Mouse (Mus musculus) midbrain, postnatal 0 days (tissue): ENCODE data around the gene Wdr83. TPM values are rescaled to one million over a fixed set of nuclear protein-coding genes. Genes with fewer than 3 reads are reported as not detected.

Experiments
- ATAC-seq: fragments of 200-750 bp; cut with Nextera tagmentation; 2 replicates; pipeline ENCODE4 v1.8.0; 2017; ENCODE audit warnings: moderate number of reproducible peaks, mild to moderate bottlenecking, moderate TSS enrichment, moderate library complexity; ENCODE audit not compliant: low FRiP score
- DNase-seq: peaks from one replicate; pipeline ENCODE4 v3.0.0-alpha.2; 2015; ENCODE audit warnings: low spot score
- H3K27ac ChIP-seq: fragments of 300-500 bp; sonication (generic); 2 replicates; pipeline ENCODE4 v1.5.1; 2014; ENCODE audit warnings: low read depth, mild to moderate bottlenecking, low read length, mixed read lengths
- H3K27me3 ChIP-seq: fragments of 300-500 bp; sonication (generic); 2 replicates; pipeline ENCODE4 v1.6.1; 2014; ENCODE audit warnings: low read length, control low read depth, mixed read lengths; ENCODE audit not compliant: insufficient read depth
- H3K36me3 ChIP-seq: fragments of 300-500 bp; sonication (generic); 2 replicates; pipeline ENCODE4 v1.6.1; 2014; ENCODE audit warnings: low read length, control low read depth, mixed read lengths; ENCODE audit not compliant: insufficient read depth
- H3K4me1 ChIP-seq: fragments of 300-500 bp; sonication (generic); 2 replicates; pipeline ENCODE4 v1.6.1; 2014; ENCODE audit warnings: mild to moderate bottlenecking, control low read depth, antibody characterized with exemption, low read length, mixed read lengths; ENCODE audit not compliant: insufficient read depth
- H3K4me2 ChIP-seq: fragments of 300-500 bp; sonication (generic); 2 replicates; pipeline ENCODE4 v1.6.1; 2014; ENCODE audit warnings: low read depth, mild to moderate bottlenecking, low read length, mixed read lengths; ENCODE audit not compliant: poor library complexity, severe bottlenecking
- H3K4me3 ChIP-seq: fragments of 300-500 bp; sonication (generic); 2 replicates; pipeline ENCODE4 v1.5.1; 2014; ENCODE audit warnings: low read depth, mild to moderate bottlenecking, low read length, moderate library complexity
- H3K9ac ChIP-seq: fragments of 300-500 bp; sonication (generic); replicated peaks from 2 replicates; pipeline ENCODE4 v1.6.1; 2014; ENCODE audit warnings: mild to moderate bottlenecking, low read length, moderate library complexity, mixed read lengths; ENCODE audit not compliant: poor library complexity, severe bottlenecking
- H3K9me3 ChIP-seq: fragments of 300-500 bp; sonication (generic); 2 replicates; pipeline ENCODE4 v1.6.1; 2016; ENCODE audit warnings: low read length, control low read depth
- CTCF ChIP-seq: IDR thresholded peaks from 2 replicates; pipeline ENCODE4 v1.5.1; 2016; ENCODE audit warnings: antibody characterized with exemption, mild to moderate bottlenecking
- WGBS: fragments of 180-500 bp; shearing (Covaris S2); extraction: QIAGEN DNeasy Blood & Tissue Kit; methylation state at CpG from one replicate; pipeline ENCODE4 v1.1.7; 2014; 5-methylcytosine and 5-hydroxymethylcytosine counted together
- microRNA-seq: library from miRNA; unstranded; fragments of <30 nt; microRNA quantifications from one replicate; pipeline ENCODE4, GENCODE M21; 2016; ENCODE audit warnings: borderline number of aligned reads
- polyA plus RNA-seq: library from polyadenylated mRNA; unstranded; fragments of >200 nt; fragmentation: Nextera tagmentation; extraction: Ambion mirVana; gene quantifications from 2 replicates; pipeline ENCODE4 v1.2.1, GENCODE M21; 2015
- total RNA-seq: library from RNA; depleted of rRNA; stranded (reverse); fragments of >200 nt; gene quantifications from 2 replicates; pipeline ENCODE4 v1.2.3, GENCODE M21; 2014; rRNA removed

Wdr83 gene
- total and polyA plus RNA-seq, 2 experiments from 2014 or later, result 34.1 to 37.0 TPM

DNA sequence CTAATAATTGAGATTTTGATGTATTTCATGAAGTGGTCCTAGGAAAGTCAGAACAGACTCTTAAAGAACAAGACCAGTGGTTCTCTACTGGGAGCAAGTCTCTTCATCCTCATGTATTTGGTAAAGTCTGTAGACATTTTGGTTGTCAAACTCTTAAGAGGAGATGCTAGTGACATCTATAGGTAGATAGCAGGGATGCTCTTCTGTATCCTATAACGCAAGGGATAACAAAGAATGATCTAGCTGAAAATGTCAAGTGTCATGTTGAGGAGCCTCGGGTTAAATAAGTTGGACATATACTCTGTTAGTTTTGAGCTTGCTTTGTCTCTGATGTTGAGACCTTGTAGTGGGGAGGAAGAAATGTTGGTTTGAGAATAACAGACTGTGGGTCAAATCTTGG, 53.2 kb downstream of the Wdr83 start:
- Histone ChIP-seq H3K4me1 (peaks cover 11% of the 10 kb centered on the region), H3K27me3 (no peaks in the 10 kb centered on the region), H3K4me3 (peak overlapping the region; percentile 98), H3K9me3 (no peaks in the 10 kb centered on the region), H3K27ac (0 out of 2 replicates have a peak overlapping the region, but pooled peaks have one; percentile 18), H3K36me3 (peaks cover 26% of the 10 kb centered on the region), H3K4me2 (peak overlapping the region; percentile 92), H3K9ac (peak overlapping the region; percentile 99)
- TF ChIP-seq CTCF, result peak; percentile 58
- ATAC-seq (no peak), DNase-seq (peak; percentile 31)
- 19% methylated on average over 2 of the region's 2 CpGs for WGBS

DNA sequence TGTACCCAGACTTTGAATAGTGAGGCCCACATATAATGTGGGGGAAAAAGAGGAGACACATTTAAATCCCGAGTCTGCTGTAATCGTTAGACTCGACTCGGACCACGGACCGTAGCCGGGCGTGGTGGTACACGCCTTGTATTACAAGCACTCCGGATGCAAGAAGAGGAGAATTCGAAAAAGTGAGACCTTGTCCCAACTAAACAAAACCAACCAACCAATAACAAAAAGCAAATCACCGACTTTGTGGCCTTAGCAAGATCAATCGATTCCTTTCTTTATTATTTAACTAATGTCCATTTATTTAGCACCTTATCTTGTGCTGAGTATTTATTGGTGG, 53.6 kb downstream of the Wdr83 start:
- WGBS, result 1% methylated on average over 13 of the region's 13 CpGs
- H3K27ac ChIP-seq, result peak overlapping the region; percentile 94
- no peak for ATAC-seq
- H3K4me1 ChIP-seq, result peaks cover 11% of the 10 kb centered on the region
- TF ChIP-seq CTCF, result no peak
- peaks cover 26% of the 10 kb centered on the region for H3K36me3 ChIP-seq
- no peak for DNase-seq
- peak overlapping the region; percentile 99 for H3K9ac ChIP-seq
- no peaks in the 10 kb centered on the region for H3K27me3 ChIP-seq
- no peaks in the 10 kb centered on the region for H3K9me3 ChIP-seq
- peak overlapping the region; percentile 98 for H3K4me3 ChIP-seq
- H3K4me2 ChIP-seq, result peak overlapping the region; percentile 92

DNA sequence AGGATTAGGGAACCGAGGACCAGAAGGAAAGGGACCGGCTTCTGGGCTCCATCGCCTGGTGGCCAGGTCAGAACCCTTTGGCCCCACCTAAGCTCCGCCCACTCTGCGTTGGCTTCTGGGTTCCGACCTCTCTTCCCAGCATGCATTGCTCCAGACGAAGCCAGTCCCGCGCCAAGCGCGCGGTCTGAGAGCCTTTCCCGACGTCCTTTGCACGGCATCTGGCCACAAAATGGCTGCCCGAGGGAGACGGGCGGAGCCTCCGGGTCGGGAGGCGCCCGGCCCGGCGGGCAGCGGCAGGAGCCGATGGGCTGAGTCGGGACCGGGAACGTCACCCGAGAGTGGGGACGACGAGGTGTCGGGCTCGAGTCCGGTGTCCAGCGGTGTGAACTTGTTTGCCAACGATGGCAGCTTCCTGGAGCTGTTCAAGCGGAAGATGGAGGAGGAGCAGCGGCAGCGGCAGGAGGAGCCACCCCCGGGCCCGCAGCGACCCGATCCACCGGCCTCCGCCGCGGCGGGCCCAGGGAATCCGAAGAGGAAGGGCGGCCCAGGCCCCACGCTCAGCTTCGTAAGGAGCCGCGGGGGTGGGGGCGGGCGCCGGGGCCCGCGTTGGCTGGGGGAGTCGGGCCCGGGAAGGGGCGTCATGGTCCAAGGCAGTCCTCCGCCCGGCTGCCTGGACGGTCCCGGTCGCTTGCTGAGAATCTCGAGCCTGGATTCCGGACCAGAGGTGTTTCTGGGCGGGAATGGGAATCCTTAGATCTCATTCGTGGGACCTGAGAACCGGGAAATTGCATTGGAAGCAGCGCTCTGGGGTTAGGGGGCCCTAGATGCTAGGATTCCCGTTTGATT, 54.2 kb downstream of the Wdr83 start, which contains the start of gene Trir:
Trir (plus strand) TSS at position 154 of the 846 bp plus-strand sequence.
- H3K4me2 ChIP-seq, result peak within 1 kb of the TSS; percentile 92
- no peak for TF ChIP-seq CTCF
- peak; percentile 74 for ATAC-seq
- H3K27ac ChIP-seq, result peak within 1 kb of the TSS; percentile 94
- peak; percentile 98 for DNase-seq
- H3K27me3 ChIP-seq, result no peaks in the 10 kb centered on the region
- peak within 1 kb of the TSS; percentile 98 for H3K4me3 ChIP-seq
- WGBS, result under 1% methylated on average over 70 of the region's 75 CpGs
- peaks cover 27% of the 10 kb centered on the region for H3K36me3 ChIP-seq
- H3K9me3 ChIP-seq, result no peaks in the 10 kb centered on the region
- peak within 1 kb of the TSS; percentile 99 for H3K9ac ChIP-seq
- H3K4me1 ChIP-seq, result peaks cover 11% of the 10 kb centered on the region

DNA sequence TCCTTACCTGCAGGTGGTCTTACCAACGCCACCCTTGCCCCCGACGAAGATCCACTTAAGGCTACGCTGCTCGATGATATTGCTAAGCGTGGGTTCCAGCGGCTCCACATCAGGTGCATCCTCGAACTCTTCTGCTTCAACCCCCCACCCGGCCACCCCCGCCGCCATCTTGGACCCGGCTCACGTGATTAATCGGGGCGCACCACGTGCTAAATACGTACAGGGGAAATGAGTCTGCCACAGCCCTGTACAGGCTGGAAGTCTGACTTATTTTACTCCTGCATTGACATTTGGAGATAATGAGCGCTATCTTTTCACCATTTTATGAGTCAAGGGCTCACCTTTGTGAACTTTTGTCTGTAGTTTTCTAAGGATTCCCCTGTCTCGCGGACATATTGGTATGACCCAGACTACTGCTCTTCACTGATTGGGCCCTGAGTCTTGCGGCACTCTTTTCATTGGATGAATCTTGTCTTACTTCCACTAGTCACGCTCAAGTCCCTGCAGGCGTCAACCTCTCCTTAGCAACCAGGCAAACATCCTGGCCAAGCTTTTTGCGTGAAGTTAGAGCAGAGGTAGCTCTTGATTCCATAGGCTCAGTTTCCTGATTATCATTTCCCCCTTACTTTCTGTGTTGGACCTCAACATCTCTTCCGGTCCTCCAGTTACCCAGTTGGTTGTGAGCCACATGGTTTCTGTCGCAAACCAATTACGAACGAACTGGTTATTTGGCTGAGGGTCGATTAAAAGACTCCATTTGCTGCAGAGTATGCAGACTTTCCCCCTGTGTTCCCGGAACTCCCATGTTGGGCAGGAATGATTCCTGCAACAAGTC, 55.8 kb downstream of the Wdr83 start, which contains the start of gene Asna1:
Asna1 (minus strand) TSS at position 184 of the 835 bp plus-strand sequence.
- H3K27ac ChIP-seq, result peak within 1 kb of the TSS; percentile 59; the same call in 1 of the 2 replicates
- peaks cover 11% of the 10 kb centered on the region for H3K4me1 ChIP-seq
- no peaks in the 10 kb centered on the region for H3K27me3 ChIP-seq
- H3K9ac ChIP-seq, result peak within 1 kb of the TSS; percentile 77
- H3K9me3 ChIP-seq, result no peaks in the 10 kb centered on the region
- peak; percentile 96 for DNase-seq
- WGBS, result 8% methylated on average over 30 of the region's 30 CpGs
- peaks cover 15% of the 10 kb centered on the region for H3K36me3 ChIP-seq
- ATAC-seq, result peak; percentile 90
- TF ChIP-seq CTCF, result no peak
- H3K4me2 ChIP-seq, result peak within 1 kb of the TSS; percentile 92
- H3K4me3 ChIP-seq, result peak within 1 kb of the TSS; percentile 98

Small RNAs within 50 kb of the gene (microRNA-seq; reads per million reads assigned to microRNA genes)
- gene Gm23388, result not detected
- gene Mir7070, result 3.4 reads per million, percentile 2 among the genes with 10 or more reads in this experiment

Other genes with a start within 250 kb of the Wdr83 start
- gene Gadd45gip1, start 249.8 kb downstream of the Wdr83 start, total RNA-seq, result 27.5 and 28.2 TPM in 2 replicates
- 42.9 and 45.1 TPM in 2 replicates for gene Gadd45gip1, start 249.8 kb downstream of the Wdr83 start, polyA plus RNA-seq
- 43.8 and 57.5 TPM in 2 replicates for gene Rad23a, start 240.6 kb downstream of the Wdr83 start, total RNA-seq
- gene Rad23a, start 240.6 kb downstream of the Wdr83 start, polyA plus RNA-seq, result 83.5 and 88.3 TPM in 2 replicates
- 369 and 436 TPM in 2 replicates for gene Calr, start 234.4 kb downstream of the Wdr83 start, total RNA-seq
- gene Calr, start 234.4 kb downstream of the Wdr83 start, polyA plus RNA-seq, result 444 and 445 TPM in 2 replicates
- 74.8 and 84.6 TPM in 2 replicates for gene Farsa, start 224.3 kb downstream of the Wdr83 start, total RNA-seq
- 92.7 and 103 TPM in 2 replicates for gene Farsa, start 224.3 kb downstream of the Wdr83 start, polyA plus RNA-seq
- gene Syce2, start 209.2 kb downstream of the Wdr83 start, total RNA-seq, result 29.5 and 31.7 TPM in 2 replicates
- gene Syce2, start 209.2 kb downstream of the Wdr83 start, polyA plus RNA-seq, result 56.2 and 61.4 TPM in 2 replicates
- 22.1 and 30.5 TPM in 2 replicates for gene Gcdh, start 187.4 kb downstream of the Wdr83 start, total RNA-seq
- 33.2 and 35.3 TPM in 2 replicates for gene Gcdh, start 187.4 kb downstream of the Wdr83 start, polyA plus RNA-seq
- gene Klf1, start 179.4 kb downstream of the Wdr83 start, total RNA-seq, result 0.52 TPM in 1 of 2 replicates, not detected in the other
- 0.36 and 0.52 TPM in 2 replicates for gene Klf1, start 179.4 kb downstream of the Wdr83 start, polyA plus RNA-seq
- gene Dnase2a, start 172.7 kb downstream of the Wdr83 start, total RNA-seq, result 4.3 and 5.7 TPM in 2 replicates
- 6.7 and 8.2 TPM in 2 replicates for gene Dnase2a, start 172.7 kb downstream of the Wdr83 start, polyA plus RNA-seq
- gene Mast1, start 143.9 kb downstream of the Wdr83 start, total RNA-seq, result 85.9 and 92.0 TPM in 2 replicates
- 79.8 and 89.0 TPM in 2 replicates for gene Mast1, start 143.9 kb downstream of the Wdr83 start, polyA plus RNA-seq
- gene Rtbdn, start 134.3 kb downstream of the Wdr83 start, total RNA-seq, result 4.5 and 6.2 TPM in 2 replicates
- gene Rtbdn, start 134.3 kb downstream of the Wdr83 start, polyA plus RNA-seq, result 4.8 and 5.3 TPM in 2 replicates
- not detected in 2 replicates for gene Gm49661, start 111.9 kb downstream of the Wdr83 start, total RNA-seq
- not detected in 2 replicates for gene Gm49661, start 111.9 kb downstream of the Wdr83 start, polyA plus RNA-seq
- gene Prdx2, start 111.7 kb downstream of the Wdr83 start, total RNA-seq, result 720 and 802 TPM in 2 replicates
- gene Prdx2, start 111.7 kb downstream of the Wdr83 start, polyA plus RNA-seq, result 904 and 934 TPM in 2 replicates
- 40.5 and 48.9 TPM in 2 replicates for gene Rnaseh2a, start 111.5 kb downstream of the Wdr83 start, total RNA-seq
- gene Rnaseh2a, start 111.5 kb downstream of the Wdr83 start, polyA plus RNA-seq, result 36.5 and 39.7 TPM in 2 replicates
- gene Junb, start 102.6 kb downstream of the Wdr83 start, total RNA-seq, result 11.3 and 15.9 TPM in 2 replicates
- 5.3 and 6.1 TPM in 2 replicates for gene Junb, start 102.6 kb downstream of the Wdr83 start, polyA plus RNA-seq
- gene Hook2, start 90.7 kb downstream of the Wdr83 start, total RNA-seq, result 21.4 and 32.5 TPM in 2 replicates
- 40.1 and 41.3 TPM in 2 replicates for gene Hook2, start 90.7 kb downstream of the Wdr83 start, polyA plus RNA-seq
- 0.47 TPM in 1 of 2 replicates, not detected in the other for gene Best2, start 66.8 kb downstream of the Wdr83 start, total RNA-seq
- gene Best2, start 66.8 kb downstream of the Wdr83 start, polyA plus RNA-seq, result 0.15 and 0.27 TPM in 2 replicates
- gene Asna1, start 56.0 kb downstream of the Wdr83 start, total RNA-seq, result 123 and 172 TPM in 2 replicates
- gene Asna1, start 56.0 kb downstream of the Wdr83 start, polyA plus RNA-seq, result 137 and 151 TPM in 2 replicates
- 266 and 292 TPM in 2 replicates for gene Trir, start 54.5 kb downstream of the Wdr83 start, total RNA-seq
- gene Trir, start 54.5 kb downstream of the Wdr83 start, polyA plus RNA-seq, result 144 and 145 TPM in 2 replicates
- gene Tnpo2, start 44.4 kb downstream of the Wdr83 start, total RNA-seq, result 173 and 174 TPM in 2 replicates
- 53.5 and 53.7 TPM in 2 replicates for gene Tnpo2, start 44.4 kb downstream of the Wdr83 start, polyA plus RNA-seq
- gene Fbxw9, start 21.3 kb downstream of the Wdr83 start, total RNA-seq, result 113 and 120 TPM in 2 replicates
- gene Fbxw9, start 21.3 kb downstream of the Wdr83 start, polyA plus RNA-seq, result 92.1 and 97.1 TPM in 2 replicates
- gene Gm5741, start 13.3 kb downstream of the Wdr83 start, total RNA-seq, result not detected in 2 replicates
- 2.2 TPM in 1 of 2 replicates, not detected in the other for gene Gm5741, start 13.3 kb downstream of the Wdr83 start, polyA plus RNA-seq
- 66.3 and 77.1 TPM in 2 replicates for gene Dhps, start 9.5 kb downstream of the Wdr83 start, total RNA-seq
- gene Dhps, start 9.5 kb downstream of the Wdr83 start, polyA plus RNA-seq, result 128 and 129 TPM in 2 replicates
- gene Wdr83os, start 566 bp downstream of the Wdr83 start, total RNA-seq, result 92.6 and 105 TPM in 2 replicates
- gene Wdr83os, start 566 bp downstream of the Wdr83 start, polyA plus RNA-seq, result 129 and 137 TPM in 2 replicates
- 29.7 and 33.7 TPM in 2 replicates for gene Man2b1, start 2.0 kb upstream of the Wdr83 start, total RNA-seq
- 18.7 and 19.7 TPM in 2 replicates for gene Man2b1, start 2.0 kb upstream of the Wdr83 start, polyA plus RNA-seq
- gene Zfp791, start 41.8 kb upstream of the Wdr83 start, total RNA-seq, result 2.6 and 4.9 TPM in 2 replicates
- gene Zfp791, start 41.8 kb upstream of the Wdr83 start, polyA plus RNA-seq, result 2.3 and 2.7 TPM in 2 replicates
- not detected in 2 replicates for gene Cks1brt, start 70.6 kb upstream of the Wdr83 start, total RNA-seq
- gene Cks1brt, start 70.6 kb upstream of the Wdr83 start, polyA plus RNA-seq, result not detected in 2 replicates
- not detected in 2 replicates for gene Olfr371, start 144.7 kb upstream of the Wdr83 start, total RNA-seq
- not detected in 2 replicates for gene Olfr371, start 144.7 kb upstream of the Wdr83 start, polyA plus RNA-seq
- 33.4 and 42.6 TPM in 2 replicates for gene Orc6, start 218.3 kb upstream of the Wdr83 start, total RNA-seq
- gene Orc6, start 218.3 kb upstream of the Wdr83 start, polyA plus RNA-seq, result 60.0 and 65.7 TPM in 2 replicates
- gene Vps35, start 218.5 kb upstream of the Wdr83 start, total RNA-seq, result 121 and 136 TPM in 2 replicates
- gene Vps35, start 218.5 kb upstream of the Wdr83 start, polyA plus RNA-seq, result 154 TPM in 2 replicates